Mouse (Mus musculus) testis, adult 2 months (tissue): ENCODE data around the gene Ehd4.

Source experiments
- CTCF ChIP-seq: fragments of 200-500 bp; IDR thresholded peaks from 2 replicates; pipeline ENCODE4 v1.5.1; 2012; ENCODE audit warnings: low read depth, mild to moderate bottlenecking, inconsistent platforms, low read length, moderate library complexity; ENCODE audit not compliant: control insufficient read depth, insufficient read depth, insufficient replicate concordance
- POLR2A ChIP-seq: fragments of 200-500 bp; IDR thresholded peaks from 2 replicates; pipeline ENCODE4 v1.6.1; 2012; ENCODE audit warnings: low read depth, mild to moderate bottlenecking, inconsistent platforms, low read length, moderate library complexity; ENCODE audit not compliant: control insufficient read depth

DNA sequence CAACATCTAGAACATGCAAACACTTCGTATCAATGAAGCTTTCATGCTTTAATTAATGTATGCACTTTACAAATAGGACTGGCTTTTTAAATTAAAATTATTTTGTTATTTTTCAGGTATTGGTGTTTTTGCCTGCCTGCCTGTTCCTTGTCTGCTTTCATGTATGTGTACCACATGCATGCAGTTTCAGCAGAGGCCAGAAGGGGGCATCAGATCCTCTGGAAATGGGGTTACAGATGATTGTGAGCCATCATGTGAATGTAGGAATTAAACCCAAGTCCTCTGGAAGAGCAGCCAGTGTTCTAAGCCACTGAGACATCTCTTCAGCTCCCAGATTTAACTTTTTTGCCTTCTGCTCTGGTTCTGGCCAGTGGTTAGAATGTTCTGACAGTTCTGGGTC lies 33.2 kb upstream of the Ehd4 start:
- no peak for TF ChIP-seq POLR2A
- no peak for TF ChIP-seq CTCF
